Mouse (Mus musculus) limb, embryonic 11.5 days (tissue): ENCODE data around the gene Egfl8. TPM values are rescaled to one million over a fixed set of nuclear protein-coding genes. Genes with fewer than 3 reads are reported as not detected.

Experiments used
- ATAC-seq: fragments of 200-750 bp; cut with Nextera tagmentation; 2 replicates; pipeline ENCODE4 v1.8.0; 2017; ENCODE audit warnings: low read depth; ENCODE audit not compliant: insufficient number of reproducible peaks, low FRiP score, low TSS enrichment
- DNase-seq: peaks from one replicate; pipeline ENCODE4 v3.0.0-alpha.2; 2015; ENCODE audit warnings: low spot score
- H3K27ac ChIP-seq: fragments of 300-500 bp; sonication (generic); replicated peaks from 2 replicates; pipeline ENCODE4 v1.5.1; 2014; ENCODE audit warnings: low read depth, mild to moderate bottlenecking, low read length
- H3K27me3 ChIP-seq: fragments of 300-500 bp; sonication (generic); 2 replicates; pipeline ENCODE4 v1.6.1; 2014; ENCODE audit warnings: mild to moderate bottlenecking, low read length, mixed read lengths; ENCODE audit not compliant: control insufficient read depth, insufficient read depth
- H3K36me3 ChIP-seq: fragments of 300-500 bp; sonication (generic); 2 replicates; pipeline ENCODE4 v1.6.1; 2014; ENCODE audit warnings: mild to moderate bottlenecking, low read length, moderate library complexity, mixed read lengths; ENCODE audit not compliant: control insufficient read depth, insufficient read depth
- H3K4me1 ChIP-seq: fragments of 300-500 bp; sonication (generic); 2 replicates; pipeline ENCODE4 v1.6.1; 2014; ENCODE audit warnings: low read length, mixed read lengths; ENCODE audit not compliant: control insufficient read depth, insufficient read depth
- H3K4me2 ChIP-seq: fragments of 300-500 bp; sonication (generic); 2 replicates; pipeline ENCODE4 v1.6.1; 2014; ENCODE audit warnings: low read depth, mild to moderate bottlenecking, moderate library complexity; ENCODE audit not compliant: severe bottlenecking
- H3K4me3 ChIP-seq: fragments of 300-500 bp; sonication (generic); 2 replicates; pipeline ENCODE4 v1.5.1; 2014; ENCODE audit warnings: low read depth, low read length
- H3K9ac ChIP-seq: fragments of 300-500 bp; sonication (generic); 2 replicates; pipeline ENCODE4 v1.6.1; 2014; ENCODE audit warnings: mild to moderate bottlenecking, low read length
- H3K9me3 ChIP-seq: fragments of 300-500 bp; sonication (generic); 2 replicates; pipeline ENCODE4 v1.6.1; 2016; ENCODE audit warnings: low read length; ENCODE audit not compliant: control insufficient read depth
- WGBS: fragments of 180-500 bp; shearing (Covaris S2); extraction: QIAGEN DNeasy Blood & Tissue Kit; methylation state at CpG from one replicate; pipeline ENCODE4 v1.1.7; 2014; 5-methylcytosine and 5-hydroxymethylcytosine counted together
- polyA plus RNA-seq: library from polyadenylated mRNA; unstranded; fragments of >200 nt; fragmentation: Nextera tagmentation; extraction: Ambion mirVana; gene quantifications from 2 replicates; pipeline ENCODE4 v1.2.1, GENCODE M21; 2014

Gene Egfl8
- 2.8 and 3.5 TPM in 2 replicates for polyA plus RNA-seq

GRCm38 (mm10) chr17:34615871-34616270 lies at the start of gene Egfl8:
TSS of gene Egfl8 (minus strand) at chr17:34615971.
- no peak for ATAC-seq
- H3K4me2 ChIP-seq: no peak within 1 kb of the TSS
- H3K4me1 ChIP-seq: no peaks in the 10 kb centered on the region
- H3K36me3 ChIP-seq: peaks cover 24% of the 10 kb centered on the region
- no peak within 1 kb of the TSS for H3K27ac ChIP-seq
- H3K4me3 ChIP-seq: no peak within 1 kb of the TSS
- no peak for DNase-seq
- H3K9ac ChIP-seq: no peak within 1 kb of the TSS
- H3K27me3 ChIP-seq: no peaks in the 10 kb centered on the region
- WGBS: 83% methylated on average over 6 of the region's 6 CpGs
- H3K9me3 ChIP-seq: no peaks in the 10 kb centered on the region

- H3K4me2 ChIP-seq: no peak overlapping the region
- H3K4me3 ChIP-seq: no peak overlapping the region
- no peaks in the 10 kb centered on the region; the same call in 1 of the 2 replicates for H3K4me1 ChIP-seq
- 85% methylated on average over 7 of the region's 7 CpGs for WGBS
- no peaks in the 10 kb centered on the region for H3K36me3 ChIP-seq
- peaks cover 13% of the 10 kb centered on the region for H3K27me3 ChIP-seq
- no peak overlapping the region for H3K9ac ChIP-seq
- ATAC-seq (no peak), DNase-seq (no peak)
- H3K27ac ChIP-seq: no peak overlapping the region
- H3K9me3 ChIP-seq: no peaks in the 10 kb centered on the region
These were observed 48.7 kb upstream of the Egfl8 start for GRCm38 (mm10) chr17:34664472-34664871.

- WGBS: 43% methylated on average over 1 of the region's 1 CpGs
- H3K4me1 ChIP-seq: no peaks in the 10 kb centered on the region; the same call in 1 of the 2 replicates
- ATAC-seq (no peak), DNase-seq (no peak)
- no peaks in the 10 kb centered on the region for H3K9me3 ChIP-seq
- no peak overlapping the region for H3K27ac ChIP-seq
- H3K36me3 ChIP-seq: no peaks in the 10 kb centered on the region
- H3K9ac ChIP-seq: no peak overlapping the region
- peaks cover 16% of the 10 kb centered on the region for H3K27me3 ChIP-seq
- no peak overlapping the region for H3K4me2 ChIP-seq
- no peak overlapping the region for H3K4me3 ChIP-seq
These were observed 47.8 kb upstream of the Egfl8 start for GRCm38 (mm10) chr17:34663558-34663957.

- no peak overlapping the region for H3K27ac ChIP-seq
- no peak overlapping the region for H3K4me3 ChIP-seq
- peaks cover 16% of the 10 kb centered on the region for H3K27me3 ChIP-seq
- no peak overlapping the region for H3K4me2 ChIP-seq
- no peaks in the 10 kb centered on the region for H3K9me3 ChIP-seq
- no peak overlapping the region for H3K9ac ChIP-seq
- DNase-seq: no peak
- no peaks in the 10 kb centered on the region; the same call in 1 of the 2 replicates for H3K4me1 ChIP-seq
- WGBS: 84% methylated on average over 8 of the region's 8 CpGs
- H3K36me3 ChIP-seq: no peaks in the 10 kb centered on the region
- ATAC-seq: no peak
These were observed 47.2 kb upstream of the Egfl8 start for GRCm38 (mm10) chr17:34662978-34663377.

- no peak overlapping the region for H3K9ac ChIP-seq
- H3K36me3 ChIP-seq: no peaks in the 10 kb centered on the region
- no peak overlapping the region for H3K4me3 ChIP-seq
- H3K4me1 ChIP-seq: no peaks in the 10 kb centered on the region; the same call in 1 of the 2 replicates
- H3K27ac ChIP-seq: no peak overlapping the region
- peaks cover 16% of the 10 kb centered on the region for H3K27me3 ChIP-seq
- no peak for ATAC-seq
- no peak overlapping the region for H3K4me2 ChIP-seq
- H3K9me3 ChIP-seq: no peaks in the 10 kb centered on the region
- no peak for DNase-seq
- 77% methylated on average over 1 of the region's 1 CpGs for WGBS
These were observed 46.7 kb upstream of the Egfl8 start for GRCm38 (mm10) chr17:34662468-34662867.

- no peak overlapping the region for H3K9ac ChIP-seq
- H3K4me3 ChIP-seq: no peak overlapping the region
These were observed 45.4 kb upstream of the Egfl8 start for GRCm38 (mm10) chr17:34661121-34661591.

GRCm38 (mm10) chr17:34660259-34660820 lies 44.6 kb upstream of the Egfl8 start:
- no peak overlapping the region for H3K27ac ChIP-seq
- DNase-seq (no peak), ATAC-seq (no peak)
- H3K4me3 ChIP-seq: no peak overlapping the region
- H3K9ac ChIP-seq: no peak overlapping the region
- WGBS: 31% methylated on average over 11 of the region's 11 CpGs
- no peaks in the 10 kb centered on the region for H3K9me3 ChIP-seq
- H3K36me3 ChIP-seq: no peaks in the 10 kb centered on the region
- peaks cover 16% of the 10 kb centered on the region for H3K27me3 ChIP-seq
- H3K4me2 ChIP-seq: no peak overlapping the region
- H3K4me1 ChIP-seq: peaks cover 2% of the 10 kb centered on the region; the same call in 1 of the 2 replicates

More at GRCm38 (mm10) chr17:34661121-34661591, 45.4 kb upstream of the Egfl8 start:
- Histone ChIP-seq H3K9me3 (no peaks in the 10 kb centered on the region), H3K36me3 (no peaks in the 10 kb centered on the region), H3K27me3 (peaks cover 16% of the 10 kb centered on the region), H3K4me1 (peaks cover under 1% of the 10 kb centered on the region; the same call in 1 of the 2 replicates), H3K27ac (no peak overlapping the region), H3K4me2 (0 out of 2 replicates have a peak overlapping the region, but pooled peaks have one; percentile 3)
- DNase-seq (no peak), ATAC-seq (no peak)
- 6% methylated on average over 19 of the region's 19 CpGs for WGBS

- Histone ChIP-seq H3K9ac (no peak overlapping the region), H3K4me1 (peaks cover 2% of the 10 kb centered on the region; the same call in 1 of the 2 replicates), H3K4me2 (no peak overlapping the region; the same call in 1 of the 2 replicates), H3K27me3 (peaks cover 16% of the 10 kb centered on the region), H3K36me3 (peaks cover 3% of the 10 kb centered on the region; the same call in 1 of the 2 replicates), H3K27ac (no peak overlapping the region), H3K4me3 (no peak overlapping the region), H3K9me3 (no peaks in the 10 kb centered on the region)
- ATAC-seq (no peak), DNase-seq (no peak)
- WGBS: 60% methylated on average over 3 of the region's 3 CpGs
These were observed 44.1 kb upstream of the Egfl8 start for GRCm38 (mm10) chr17:34659897-34660214.
